Mouse (Mus musculus) B cell, adult 2 months (primary cell): ENCODE data around the gene Arxes2.

Source experiments
- DNase-seq, 2 experiments: peaks; one replicate each; pipeline ENCODE4 v3.0.0; 2022

Arxes2 gene

GRCm38 (mm10) chrX:136043726-136044125 lies 50.1 kb downstream of the Arxes2 start:
- DNase-seq: no peak
